Mouse (Mus musculus) T-helper 1 cell (primary cell): ENCODE measurements around the gene Olfr91.

Experiments used
- in situ Hi-C: fragments of 300-600 bp; cut with MboI, MseI; formaldehyde crosslinking; loops from one replicate; pipeline ENCODE4 v1.15.1; 2025; ENCODE audit warnings: high pct_unique_total_duplicates

Gene Olfr91

GRCm38 (mm10) chr17:37062101-37062641 lies 35.9 kb downstream of the Olfr91 start:
- in situ Hi-C loops, result no loop called here

DNA sequence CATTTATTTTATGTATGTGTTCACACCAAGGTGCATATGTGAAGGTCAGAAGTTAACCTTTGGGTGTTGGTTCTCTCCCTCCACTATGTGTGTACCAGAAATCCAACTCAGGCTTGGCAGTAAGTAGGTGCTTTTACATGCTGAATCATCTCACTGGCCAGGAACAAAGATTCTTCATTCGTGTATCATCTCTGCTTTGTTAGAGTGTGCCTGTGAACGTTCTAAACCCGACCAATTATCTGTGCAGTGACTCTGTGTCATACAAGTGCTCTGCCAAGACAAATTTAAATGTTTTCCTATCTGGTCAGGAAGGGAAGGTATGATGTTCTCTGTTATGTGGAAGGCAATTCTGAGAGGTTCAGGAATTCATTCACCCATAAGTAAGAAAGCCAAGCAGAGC lies 36.6 kb downstream of the Olfr91 start:
- in situ Hi-C loops, result no loop called here

- in situ Hi-C loops, result no loop called here
Observed at GRCm38 (mm10) chr17:37056957-37057356, 41.1 kb downstream of the Olfr91 start.

DNA sequence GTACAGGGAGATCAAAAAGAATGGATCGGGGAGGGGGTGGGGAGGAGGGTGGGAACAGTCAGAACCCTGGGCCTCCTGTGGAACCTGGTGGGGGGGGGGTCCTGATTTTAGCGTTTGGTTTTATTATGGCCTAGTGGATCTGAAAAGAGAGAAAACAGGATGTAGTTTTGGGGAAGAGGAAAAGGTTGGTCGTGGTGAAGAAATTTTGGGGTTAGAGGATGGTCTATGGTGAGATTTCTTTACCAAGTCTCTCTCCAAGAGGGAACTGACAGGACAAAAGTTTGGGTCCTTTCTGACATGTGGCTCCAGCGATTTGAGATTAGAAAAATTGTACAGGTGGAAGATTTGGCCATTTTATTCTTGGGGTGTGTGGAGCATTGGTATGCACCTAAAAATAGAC lies 46.3 kb downstream of the Olfr91 start:
- in situ Hi-C loops, result no loop called here

GRCm38 (mm10) chr17:37050876-37051275 lies 47.2 kb downstream of the Olfr91 start:
- in situ Hi-C loops, result no loop called here

GRCm38 (mm10) chr17:37050399-37050798 lies 47.7 kb downstream of the Olfr91 start:
- in situ Hi-C loops, result no loop called here

DNA sequence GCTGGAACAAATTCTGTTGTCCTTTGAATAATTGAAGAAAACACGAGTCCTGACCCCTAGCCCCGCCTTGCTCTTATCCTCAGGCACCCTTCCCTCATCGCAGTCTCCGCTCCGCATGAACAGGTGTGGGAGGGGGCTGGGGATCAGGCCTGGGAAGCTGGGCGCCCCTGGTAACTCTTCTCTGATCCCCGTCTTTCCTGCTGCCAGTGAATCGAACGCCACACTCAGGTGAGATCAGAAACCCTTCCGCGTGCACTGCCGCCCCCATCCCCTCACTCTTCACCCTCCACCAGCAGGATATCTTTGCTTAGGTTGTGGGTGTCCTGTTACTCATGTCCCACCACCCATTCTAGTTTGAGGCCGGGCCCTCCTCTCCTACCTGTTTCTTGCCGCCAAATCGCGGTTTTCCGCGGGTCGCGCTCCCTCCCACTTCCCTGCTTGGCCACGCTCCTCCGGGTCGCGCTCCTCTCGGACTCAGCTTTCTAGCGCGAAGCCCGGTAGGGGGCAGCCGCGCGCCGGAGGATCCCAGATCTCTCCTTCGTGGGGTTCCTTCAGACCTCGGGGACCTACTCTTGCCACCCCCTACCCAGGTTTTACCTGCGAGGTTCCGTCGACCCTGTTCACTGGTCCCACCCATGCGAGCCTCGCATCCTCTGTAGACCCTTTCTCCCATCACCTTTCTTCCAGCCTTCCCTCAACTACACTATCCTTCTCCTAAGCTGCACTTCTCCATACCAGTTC lies 48.3 kb downstream of the Olfr91 start:
- in situ Hi-C loops, result loop anchor here (5.0 kb wide), 2 partner anchors 107 to 212 kb away; partner anchors contain the start of genes Rnf39 and Trim26

DNA sequence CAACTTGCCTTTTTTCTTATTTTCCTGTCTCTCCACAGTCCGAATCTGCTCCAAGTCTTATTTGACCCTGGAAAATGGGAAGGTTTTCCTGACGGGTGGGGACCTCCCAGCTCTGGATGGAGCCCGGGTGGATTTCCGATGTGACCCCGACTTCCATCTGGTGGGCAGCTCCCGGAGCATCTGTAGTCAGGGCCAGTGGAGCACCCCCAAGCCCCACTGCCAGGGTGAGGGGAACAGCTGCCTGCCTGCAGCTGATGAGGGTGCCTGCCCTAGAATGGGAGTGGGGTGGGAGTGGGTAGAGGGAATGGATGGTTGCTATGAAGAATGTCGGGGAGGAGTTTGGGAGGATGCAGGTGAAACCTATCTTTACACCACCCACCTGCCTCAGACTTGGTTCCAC lies 49.7 kb downstream of the Olfr91 start:
- in situ Hi-C loops, result loop anchor here (5.0 kb wide), 2 partner anchors 106 to 211 kb away; partner anchors contain the start of genes Rnf39 and Trim26

DNA sequence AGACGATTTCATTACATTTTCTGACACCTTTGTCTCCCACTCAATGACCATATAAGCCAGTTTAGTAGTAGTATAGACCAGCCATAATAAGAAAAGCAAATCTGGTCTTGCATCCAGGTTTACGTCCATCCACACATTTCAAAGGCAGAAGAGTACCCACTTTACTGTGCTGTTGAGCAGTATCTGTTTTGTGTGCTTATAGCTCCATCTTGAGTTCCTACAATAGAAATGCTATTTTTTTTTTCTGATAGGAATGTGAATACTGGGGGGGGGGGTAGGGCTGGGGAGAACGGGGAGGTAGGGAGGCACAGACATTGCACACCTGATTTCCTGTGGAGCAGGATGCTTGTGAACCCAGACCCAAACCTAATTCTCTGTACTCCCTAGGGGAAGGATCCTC lies 50.1 kb downstream of the Olfr91 start:
- in situ Hi-C loops, result loop anchor here (5.0 kb wide), 2 partner anchors 106 to 211 kb away; partner anchors contain the start of genes Rnf39 and Trim26

DNA sequence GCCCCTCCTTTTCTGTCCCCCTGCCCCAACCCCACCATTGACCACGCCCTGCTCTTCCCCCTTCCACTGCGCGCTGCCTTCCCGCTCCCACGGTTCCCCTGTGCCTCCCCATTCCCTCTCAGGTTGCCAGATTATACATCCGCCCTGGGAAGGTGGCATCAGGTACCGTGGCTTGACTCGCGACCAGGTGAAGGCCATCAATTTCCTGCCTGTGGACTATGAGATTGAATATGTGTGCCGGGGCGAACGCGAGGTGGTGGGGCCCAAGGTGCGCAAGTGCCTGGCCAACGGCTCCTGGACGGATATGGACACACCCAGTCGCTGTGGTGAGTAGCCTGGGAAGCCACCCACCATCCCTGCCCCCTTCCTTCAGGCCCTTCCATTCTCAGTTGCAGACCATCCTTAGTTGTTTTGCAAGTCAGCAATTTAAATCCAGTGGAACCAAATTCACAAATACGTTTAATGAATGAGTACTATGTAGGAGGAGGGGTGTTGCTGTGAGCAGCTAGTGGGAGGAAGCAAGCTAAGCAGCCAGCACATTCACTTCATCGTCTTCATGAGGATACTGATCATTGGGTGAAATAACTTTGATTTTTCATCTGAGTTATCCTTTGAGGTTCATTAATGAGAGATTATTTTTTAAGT lies 50.6 kb downstream of the Olfr91 start:
- in situ Hi-C loops, result loop anchor here (5.0 kb wide), 2 partner anchors 105 to 210 kb away; partner anchors contain the start of genes Rnf39 and Trim26

- in situ Hi-C loops, result loop anchor here (5.0 kb wide), 2 partner anchors 104 to 209 kb away; partner anchors contain the start of genes Rnf39 and Trim26
Observed at GRCm38 (mm10) chr17:37046312-37047112, 51.6 kb downstream of the Olfr91 start.

DNA sequence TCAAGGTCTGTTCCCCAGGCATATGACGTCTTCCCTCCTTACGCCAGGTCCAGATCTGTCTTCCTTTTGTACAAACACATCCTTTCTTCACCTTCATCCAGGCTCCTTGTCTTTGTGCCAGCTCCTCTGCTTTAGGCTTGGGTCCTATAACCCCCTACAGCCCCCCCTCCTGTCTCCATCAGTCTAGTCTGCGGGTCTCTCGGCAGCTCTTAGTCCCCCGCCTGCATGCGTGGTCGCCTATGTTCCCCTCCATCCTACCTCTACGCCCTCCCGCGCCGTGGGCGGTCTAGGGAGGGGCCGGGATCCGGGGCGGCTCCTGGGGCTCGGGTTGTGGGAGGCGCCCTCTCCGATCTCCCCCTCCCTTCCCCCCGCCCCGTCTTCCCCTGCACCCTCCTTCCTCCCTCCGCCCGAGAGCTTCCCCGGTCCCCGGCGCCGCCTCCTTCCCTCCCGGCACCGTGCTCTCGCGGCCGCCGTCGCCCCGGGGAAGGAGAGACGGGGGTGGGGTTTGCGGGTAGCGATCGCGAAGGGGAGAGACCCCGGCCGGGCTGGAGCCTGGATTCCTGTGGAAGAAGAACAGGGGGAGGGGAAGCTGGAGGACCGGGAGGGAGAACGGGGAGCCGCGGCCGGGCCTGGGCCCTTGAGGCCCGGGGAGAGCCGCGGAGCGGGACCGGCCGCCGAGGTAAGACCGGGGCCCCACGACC lies 52.3 kb downstream of the Olfr91 start, which contains the start of gene Gabbr1:
Gabbr1 (plus strand) TSS at position 356 of the 701 bp plus-strand sequence.
- in situ Hi-C loops, result loop anchor here (5.0 kb wide), 2 partner anchors 103 to 208 kb away; partner anchors contain the start of genes Rnf39 and Trim26

- in situ Hi-C loops, result loop anchor here (5.0 kb wide), 2 partner anchors 102 to 207 kb away; partner anchors contain the start of genes Rnf39 and Trim26
Observed at GRCm38 (mm10) chr17:37044651-37045244, 53.3 kb downstream of the Olfr91 start.
